Mouse (Mus musculus) bone marrow, adult 2 months (tissue): ENCODE measurements around the gene Best3.

ENCODE experiments used
- CTCF ChIP-seq: fragments of 200-500 bp; IDR thresholded peaks from 2 replicates; pipeline ENCODE4 v1.5.1; 2011; ENCODE audit warnings: low read length, control low read depth; ENCODE audit not compliant: control insufficient read depth, insufficient read depth
- POLR2A ChIP-seq: fragments of 200-500 bp; IDR thresholded peaks from 2 replicates; pipeline ENCODE4 v1.6.1; 2011; ENCODE audit warnings: low read depth, mild to moderate bottlenecking, control low read depth, low read length, borderline replicate concordance; ENCODE audit not compliant: control insufficient read depth

DNA sequence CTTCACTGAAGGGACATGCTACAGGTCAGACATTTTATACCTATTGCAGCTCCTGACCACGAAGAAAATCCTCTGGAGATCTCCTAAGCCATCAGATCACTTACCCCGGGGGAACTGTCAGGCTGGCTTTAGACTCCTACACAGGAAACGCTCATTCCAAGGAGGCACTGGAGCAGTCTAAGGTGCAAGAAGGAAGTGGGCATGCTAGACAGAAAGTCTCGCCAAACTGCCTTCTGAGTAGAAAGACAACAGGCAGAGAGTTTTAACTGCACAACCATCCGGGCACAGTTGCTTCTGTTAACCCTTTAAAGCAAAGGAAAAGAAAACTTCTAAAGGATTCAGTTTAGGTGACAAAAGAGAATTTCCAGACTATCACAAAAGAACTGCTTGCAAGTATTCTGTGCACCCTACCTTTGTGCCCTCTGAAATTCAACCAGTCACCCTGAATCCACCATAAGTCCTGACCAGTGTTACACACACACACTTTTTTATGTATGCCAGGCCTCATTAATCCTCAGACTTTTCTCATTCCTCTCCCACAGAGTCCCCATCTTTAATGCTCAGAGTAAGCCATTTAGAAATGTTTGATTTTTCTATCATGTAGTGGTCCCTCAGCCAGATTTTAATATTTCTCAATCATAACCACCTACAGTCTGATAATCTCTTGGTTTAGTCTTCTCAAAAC lies 28.1 kb upstream of the Best3 start:
- TF ChIP-seq POLR2A (no peak), CTCF (no peak)
